Mouse (Mus musculus) erythroblast, embryonic 14.5 days (primary cell): Measurements from ENCODE around the gene Zyg11b.

ENCODE experiments used
- GATA1 ChIP-seq: IDR thresholded peaks from 2 replicates; pipeline ENCODE4 v1.6.1; 2012; ENCODE audit warnings: low read length, inconsistent platforms, mixed read lengths
- TAL1 ChIP-seq: IDR thresholded peaks from 3 replicates; pipeline ENCODE4 v1.6.1; 2012; ENCODE audit warnings: low read length, inconsistent platforms, mixed read lengths

- TF ChIP-seq TAL1, result no peak
- no peak for TF ChIP-seq GATA1
Observed at GRCm38 (mm10) chr4:108300266-108300665, 630 bp downstream of the Zyg11b start.
